Mouse (Mus musculus) midbrain, embryonic 15.5 days (tissue): Measurements from ENCODE around the gene Acss1. TPM values are rescaled to one million over a fixed set of nuclear protein-coding genes. Genes with fewer than 3 reads are reported as not detected.

ENCODE experiments used
- ATAC-seq: fragments of 200-750 bp; cut with Nextera tagmentation; replicated peaks from 2 replicates; pipeline ENCODE4 v1.8.0; 2017; ENCODE audit warnings: moderate TSS enrichment
- H3K27ac ChIP-seq: fragments of 300-500 bp; sonication (generic); 2 replicates; pipeline ENCODE4 v1.5.1; 2015; ENCODE audit warnings: mild to moderate bottlenecking, inconsistent platforms
- H3K27me3 ChIP-seq: fragments of 300-500 bp; sonication (generic); replicated peaks from 2 replicates; pipeline ENCODE4 v1.6.1; 2015; ENCODE audit warnings: inconsistent platforms
- H3K36me3 ChIP-seq: fragments of 300-500 bp; sonication (generic); replicated peaks from 2 replicates; pipeline ENCODE4 v1.6.1; 2015; ENCODE audit warnings: inconsistent platforms
- H3K4me1 ChIP-seq: fragments of 300-500 bp; sonication (generic); 2 replicates; pipeline ENCODE4 v1.6.1; 2015; ENCODE audit warnings: inconsistent platforms
- H3K4me2 ChIP-seq: fragments of 300-500 bp; sonication (generic); 2 replicates; pipeline ENCODE4 v1.6.1; 2015; ENCODE audit warnings: inconsistent platforms, mild to moderate bottlenecking, moderate library complexity
- H3K4me3 ChIP-seq: fragments of 300-500 bp; sonication (generic); 2 replicates; pipeline ENCODE4 v1.5.1; 2015; ENCODE audit warnings: mild to moderate bottlenecking, inconsistent platforms
- H3K9ac ChIP-seq: fragments of 300-500 bp; sonication (generic); 2 replicates; pipeline ENCODE4 v1.6.1; 2015; ENCODE audit warnings: mild to moderate bottlenecking, inconsistent platforms
- H3K9me3 ChIP-seq: fragments of 300-500 bp; sonication (generic); 2 replicates; pipeline ENCODE4 v1.6.1; 2016; ENCODE audit warnings: inconsistent platforms
- WGBS: fragments of 180-500 bp; shearing (Covaris S2); methylation state at CpG from one replicate; pipeline ENCODE4 v1.1.7; 2015; ENCODE audit warnings: mixed read lengths; 5-methylcytosine and 5-hydroxymethylcytosine counted together
- polyA plus RNA-seq: library from polyadenylated mRNA; unstranded; fragments of >200 nt; fragmentation: Nextera tagmentation; extraction: Ambion mirVana; gene quantifications from 2 replicates; pipeline ENCODE4 v1.2.1, GENCODE M21; 2015

Gene Acss1
- polyA plus RNA-seq, 1 experiment from 2014 or later = 16.7 TPM

DNA sequence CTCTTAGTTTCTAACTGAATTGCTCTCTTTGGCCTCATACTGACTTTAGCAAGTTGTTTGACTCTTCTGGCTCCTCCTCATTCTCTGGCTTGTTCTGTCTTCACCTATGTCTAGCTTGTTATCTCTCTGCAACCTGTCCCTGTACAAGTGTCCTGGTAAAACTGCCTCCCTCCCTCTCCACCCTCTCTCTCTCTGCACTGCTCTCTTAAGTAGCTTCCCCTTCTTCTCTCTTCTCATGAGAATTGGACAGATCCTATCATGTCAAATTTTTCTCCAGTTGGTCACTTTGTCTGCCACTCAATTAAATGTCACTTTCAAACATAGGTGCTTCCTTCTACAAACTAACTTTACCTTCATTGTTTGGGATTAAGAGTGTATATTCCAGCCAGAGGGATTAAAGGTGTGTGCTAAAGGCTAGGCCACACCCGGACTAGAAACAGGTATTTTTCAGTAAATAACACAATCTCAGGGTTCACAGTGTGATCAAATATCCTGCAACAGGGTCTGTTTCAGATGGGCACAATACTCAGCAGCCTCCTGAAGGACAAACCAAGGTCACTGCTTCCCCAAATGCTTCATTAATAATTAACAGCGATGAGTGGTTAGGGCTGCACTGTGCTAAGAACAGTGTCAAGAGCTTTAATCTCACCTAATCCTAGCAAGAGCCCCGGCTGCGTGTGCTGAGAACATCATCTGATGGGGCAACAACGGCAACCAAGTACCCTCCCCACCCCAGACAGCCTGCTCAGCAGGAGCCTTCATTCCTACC lies 4.0 kb downstream of the Acss1 start:
- H3K4me1 ChIP-seq = peaks cover 11% of the 10 kb centered on the region
- WGBS = 72% methylated on average over 5 of the region's 5 CpGs
- peak overlapping the region; percentile 49; the same call in 1 of the 2 replicates for H3K27ac ChIP-seq
- H3K4me3 ChIP-seq = no peak overlapping the region
- H3K27me3 ChIP-seq = 0 out of 2 replicates have a peak, but pooled peaks cover under 1% of the 10 kb centered on the region
- H3K9ac ChIP-seq = no peak overlapping the region
- no peak for ATAC-seq
- H3K4me2 ChIP-seq = no peak overlapping the region
- H3K9me3 ChIP-seq = no peaks in the 10 kb centered on the region
- no peaks in the 10 kb centered on the region for H3K36me3 ChIP-seq

DNA sequence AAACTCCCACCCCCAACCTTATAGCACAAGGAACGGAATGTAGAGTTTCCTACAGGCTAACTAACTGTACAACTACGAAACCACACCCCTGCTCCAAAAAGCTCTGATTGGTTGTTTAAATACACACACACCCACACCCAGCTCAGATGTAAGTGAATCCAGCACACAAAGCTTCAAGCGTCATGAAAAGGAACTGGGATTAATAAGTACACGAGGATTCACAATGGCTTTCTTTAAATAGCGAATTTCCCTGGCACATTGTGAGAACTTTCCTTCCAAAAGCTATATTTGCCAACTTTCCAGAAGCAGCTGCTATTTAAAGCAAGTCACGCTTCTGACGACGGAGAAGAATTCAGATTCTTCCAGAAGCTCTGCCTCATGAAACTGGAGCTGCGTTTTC lies 5.0 kb downstream of the Acss1 start:
- H3K27me3 ChIP-seq = no peaks in the 10 kb centered on the region
- H3K36me3 ChIP-seq = no peaks in the 10 kb centered on the region
- 57% methylated on average over 9 of the region's 9 CpGs for WGBS
- no peak for ATAC-seq
- H3K4me1 ChIP-seq = peaks cover 11% of the 10 kb centered on the region
- peak overlapping the region; percentile 49 for H3K27ac ChIP-seq
- no peak overlapping the region for H3K4me3 ChIP-seq
- no peak overlapping the region for H3K4me2 ChIP-seq
- no peaks in the 10 kb centered on the region for H3K9me3 ChIP-seq
- H3K9ac ChIP-seq = no peak overlapping the region

DNA sequence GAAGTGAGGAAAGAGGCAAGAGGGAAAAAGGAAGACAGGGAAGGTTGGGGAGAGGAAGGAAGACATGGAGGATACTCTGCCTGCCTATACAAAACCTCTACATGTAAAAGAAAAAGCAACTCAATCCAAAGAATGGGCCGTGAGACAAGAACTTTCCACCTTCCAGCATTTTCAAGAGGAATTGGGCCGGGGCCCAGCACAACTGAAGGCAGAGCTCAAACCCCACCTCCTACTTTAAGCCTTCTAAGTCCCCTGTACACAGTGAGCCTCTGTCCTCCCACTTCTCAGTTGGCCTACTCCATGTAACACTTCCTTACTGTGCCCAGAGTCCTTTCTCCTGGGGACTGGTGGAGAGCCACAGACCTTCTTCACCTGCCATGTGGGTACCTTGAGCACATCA lies 6.3 kb downstream of the Acss1 start:
- Histone ChIP-seq H3K9ac (no peak overlapping the region), H3K36me3 (no peaks in the 10 kb centered on the region), H3K27me3 (no peaks in the 10 kb centered on the region), H3K4me3 (no peak overlapping the region), H3K4me2 (no peak overlapping the region), H3K4me1 (peaks cover 2% of the 10 kb centered on the region), H3K9me3 (no peaks in the 10 kb centered on the region), H3K27ac (no peak overlapping the region)
- no peak for ATAC-seq
- WGBS = 64% methylated on average over 2 of the region's 2 CpGs

GRCm38 (mm10) chr2:150660668-150661451 lies 7.4 kb downstream of the Acss1 start:
- no peak for ATAC-seq
- no peaks in the 10 kb centered on the region for H3K4me1 ChIP-seq
- no peaks in the 10 kb centered on the region for H3K9me3 ChIP-seq
- H3K4me2 ChIP-seq = no peak overlapping the region
- no peaks in the 10 kb centered on the region for H3K36me3 ChIP-seq
- 91% methylated on average over 5 of the region's 5 CpGs for WGBS
- H3K4me3 ChIP-seq = no peak overlapping the region
- H3K27me3 ChIP-seq = no peaks in the 10 kb centered on the region
- H3K27ac ChIP-seq = no peak overlapping the region
- no peak overlapping the region for H3K9ac ChIP-seq

- Histone ChIP-seq H3K4me3 (no peak overlapping the region), H3K9me3 (no peaks in the 10 kb centered on the region), H3K36me3 (no peaks in the 10 kb centered on the region), H3K27me3 (no peaks in the 10 kb centered on the region), H3K4me1 (no peaks in the 10 kb centered on the region), H3K4me2 (no peak overlapping the region), H3K9ac (no peak overlapping the region), H3K27ac (no peak overlapping the region)
- no peak for ATAC-seq
- 76% methylated on average over 4 of the region's 4 CpGs for WGBS
These were observed 8.3 kb downstream of the Acss1 start for GRCm38 (mm10) chr2:150660049-150660448.

GRCm38 (mm10) chr2:150656975-150657768 lies 11.1 kb downstream of the Acss1 start:
- peak; percentile 76 for ATAC-seq
- 31% methylated on average over 8 of the region's 8 CpGs for WGBS
- Histone ChIP-seq H3K9ac (no peak overlapping the region), H3K27ac (peak overlapping the region; percentile 57), H3K9me3 (no peaks in the 10 kb centered on the region), H3K4me1 (no peaks in the 10 kb centered on the region), H3K4me2 (no peak overlapping the region), H3K4me3 (no peak overlapping the region), H3K27me3 (no peaks in the 10 kb centered on the region), H3K36me3 (no peaks in the 10 kb centered on the region)

GRCm38 (mm10) chr2:150656112-150656511 lies 12.2 kb downstream of the Acss1 start:
- no peak overlapping the region for H3K9ac ChIP-seq
- H3K4me3 ChIP-seq = no peak overlapping the region
- ATAC-seq = no peak
- no peaks in the 10 kb centered on the region for H3K27me3 ChIP-seq
- H3K27ac ChIP-seq = 0 out of 2 replicates have a peak overlapping the region, but pooled peaks have one; percentile 20
- no peak overlapping the region for H3K4me2 ChIP-seq
- WGBS = 96% methylated on average over 3 of the region's 3 CpGs
- no peaks in the 10 kb centered on the region for H3K9me3 ChIP-seq
- no peaks in the 10 kb centered on the region for H3K36me3 ChIP-seq
- H3K4me1 ChIP-seq = peaks cover 2% of the 10 kb centered on the region; the same call in 1 of the 2 replicates

- Histone ChIP-seq H3K4me2 (no peak overlapping the region), H3K27me3 (no peaks in the 10 kb centered on the region), H3K4me3 (no peak overlapping the region), H3K27ac (no peak overlapping the region), H3K4me1 (peaks cover 8% of the 10 kb centered on the region; the same call in 1 of the 2 replicates), H3K9ac (no peak overlapping the region), H3K36me3 (no peaks in the 10 kb centered on the region), H3K9me3 (no peaks in the 10 kb centered on the region)
- WGBS = 84% methylated on average over 6 of the region's 6 CpGs
- no peak for ATAC-seq
These were observed 13.0 kb downstream of the Acss1 start for GRCm38 (mm10) chr2:150655290-150655689.

GRCm38 (mm10) chr2:150654814-150655213 lies 13.5 kb downstream of the Acss1 start:
- no peak overlapping the region for H3K27ac ChIP-seq
- no peak overlapping the region for H3K4me3 ChIP-seq
- H3K4me1 ChIP-seq = peaks cover 13% of the 10 kb centered on the region
- no peaks in the 10 kb centered on the region for H3K9me3 ChIP-seq
- no peak overlapping the region for H3K4me2 ChIP-seq
- WGBS = 91% methylated on average over 2 of the region's 2 CpGs
- H3K9ac ChIP-seq = no peak overlapping the region
- H3K36me3 ChIP-seq = no peaks in the 10 kb centered on the region
- H3K27me3 ChIP-seq = no peaks in the 10 kb centered on the region
- ATAC-seq = no peak

DNA sequence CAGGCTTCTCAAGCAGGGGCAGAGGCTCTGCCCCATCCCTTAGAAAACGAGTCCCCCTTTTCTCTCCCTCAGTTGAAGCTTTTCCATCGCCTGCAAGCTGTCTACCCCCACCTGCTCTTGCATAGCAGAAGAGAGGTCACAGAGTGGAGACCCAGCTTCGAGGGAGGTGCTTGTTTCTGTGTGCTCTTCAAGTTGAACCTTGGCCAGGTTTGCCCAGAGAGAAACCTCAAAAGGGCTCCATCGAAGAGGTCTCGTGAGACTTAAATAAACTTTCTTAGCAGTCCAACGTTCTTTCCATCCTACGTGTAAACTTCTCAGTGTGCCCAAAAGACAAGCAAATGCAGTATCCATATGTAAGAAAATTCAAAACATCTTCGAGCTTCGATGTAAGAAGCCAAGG lies 16.9 kb downstream of the Acss1 start:
- Histone ChIP-seq H3K27ac (no peak overlapping the region), H3K27me3 (no peaks in the 10 kb centered on the region), H3K4me3 (no peak overlapping the region), H3K36me3 (no peaks in the 10 kb centered on the region), H3K9me3 (no peaks in the 10 kb centered on the region), H3K4me1 (peaks cover 20% of the 10 kb centered on the region), H3K9ac (no peak overlapping the region), H3K4me2 (no peak overlapping the region)
- ATAC-seq = no peak
- 69% methylated on average over 9 of the region's 9 CpGs for WGBS

GRCm38 (mm10) chr2:150650511-150651074 lies 17.7 kb downstream of the Acss1 start:
- Histone ChIP-seq H3K9ac (no peak overlapping the region), H3K27me3 (no peaks in the 10 kb centered on the region), H3K4me1 (peaks cover 20% of the 10 kb centered on the region), H3K36me3 (no peaks in the 10 kb centered on the region), H3K4me3 (no peak overlapping the region), H3K27ac (no peak overlapping the region), H3K4me2 (no peak overlapping the region), H3K9me3 (no peaks in the 10 kb centered on the region)
- 11% methylated on average over 7 of the region's 7 CpGs for WGBS
- ATAC-seq = peak; percentile 24; the same call in 1 of the 2 replicates
